Mouse (Mus musculus) brown adipose tissue, adult 24 weeks (tissue): ENCODE data around the gene Utp15. TPM values are rescaled to one million over a fixed set of nuclear protein-coding genes. Genes with fewer than 3 reads are reported as not detected.

ENCODE experiments used
- H3K27ac ChIP-seq: fragments of 200-500 bp; replicated peaks from 2 replicates; pipeline ENCODE4 v1.5.1; 2012; ENCODE audit warnings: low read depth, mild to moderate bottlenecking, low read length
- H3K4me1 ChIP-seq: fragments of 200-500 bp; 2 replicates; pipeline ENCODE4 v1.6.1; 2012; ENCODE audit warnings: low read length, mixed read lengths; ENCODE audit not compliant: control insufficient read depth, insufficient read depth, insufficient read length
- H3K4me3 ChIP-seq: fragments of 200-500 bp; 2 replicates; pipeline ENCODE4 v1.5.1; 2012; ENCODE audit warnings: low read depth, mild to moderate bottlenecking, low read length, moderate library complexity; ENCODE audit not compliant: insufficient read depth
- polyA plus RNA-seq: library from polyadenylated mRNA; stranded (reverse); fragments of >200 nt; gene quantifications from 2 replicates; pipeline ENCODE4 v1.2.4, GENCODE M21; 2012; ENCODE audit not compliant: missing spikeins, insufficient read depth, insufficient read length

Utp15 gene
- polyA plus RNA-seq, 1 experiment = 3.4 TPM

DNA sequence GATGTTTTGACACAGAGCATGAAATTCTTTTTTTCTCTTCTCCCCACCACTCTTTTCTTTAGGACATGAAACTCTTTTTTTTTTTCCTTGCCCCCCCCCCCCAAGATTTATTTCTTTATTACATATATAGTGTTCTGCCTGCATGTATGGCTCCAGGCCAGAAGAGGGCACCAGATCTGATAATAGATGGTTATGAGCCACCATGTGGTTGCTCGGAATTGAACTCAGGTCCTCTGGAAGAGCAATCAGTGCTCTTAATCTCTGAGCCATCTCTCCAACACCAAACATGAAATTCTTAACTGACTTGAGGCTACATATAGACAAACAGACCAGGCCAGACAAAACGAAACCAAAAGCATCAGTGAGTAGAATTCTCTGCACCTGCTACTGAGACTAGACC lies 14.7 kb upstream of the Utp15 start:
- Histone ChIP-seq H3K4me1 (no peaks in the 10 kb centered on the region), H3K4me3 (no peak overlapping the region), H3K27ac (no peak overlapping the region)

DNA sequence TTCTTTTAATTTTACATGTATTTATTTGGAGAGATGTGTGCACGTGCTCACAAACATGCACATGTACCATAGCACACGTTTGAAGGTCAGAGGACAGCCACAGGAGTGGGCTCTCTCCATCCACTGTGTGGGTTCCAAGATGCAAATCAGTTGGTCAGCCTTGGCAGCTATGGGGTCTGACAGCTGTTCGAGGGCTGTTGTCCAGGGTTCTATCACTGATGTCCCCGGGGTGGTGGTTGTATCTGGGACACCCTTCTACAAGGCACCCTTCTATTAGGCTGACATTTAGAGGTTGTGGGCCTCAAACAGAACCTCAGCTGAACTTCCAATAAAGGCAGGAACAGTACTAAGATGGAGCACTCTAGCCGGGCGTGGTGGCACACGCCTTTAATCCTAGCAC lies 13.4 kb upstream of the Utp15 start:
- no peak overlapping the region for H3K27ac ChIP-seq
- H3K4me3 ChIP-seq = no peak overlapping the region

DNA sequence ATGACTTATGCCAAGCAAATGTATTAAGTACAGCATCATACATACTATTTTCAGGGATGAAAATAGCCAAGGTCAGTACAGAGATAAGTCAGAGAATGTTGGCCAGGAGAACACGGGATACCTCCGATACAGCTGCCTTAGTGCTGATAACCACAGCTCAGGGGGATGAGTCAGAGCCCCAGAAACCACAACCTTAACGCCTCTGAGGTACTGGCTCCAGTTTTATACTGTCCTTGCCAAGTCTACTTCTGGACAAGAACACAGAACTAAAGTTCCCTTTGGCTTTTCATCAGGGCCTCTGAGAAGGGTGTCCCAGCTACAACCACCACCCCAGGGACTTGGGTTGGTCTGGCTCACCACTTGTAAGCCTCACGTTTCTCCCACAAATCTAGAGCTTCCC lies 12.8 kb upstream of the Utp15 start:
- no peak overlapping the region for H3K27ac ChIP-seq
- no peaks in the 10 kb centered on the region for H3K4me1 ChIP-seq

More for the DNA sequence above, 13.4 kb upstream of the Utp15 start:
- H3K4me1 ChIP-seq = no peaks in the 10 kb centered on the region

DNA sequence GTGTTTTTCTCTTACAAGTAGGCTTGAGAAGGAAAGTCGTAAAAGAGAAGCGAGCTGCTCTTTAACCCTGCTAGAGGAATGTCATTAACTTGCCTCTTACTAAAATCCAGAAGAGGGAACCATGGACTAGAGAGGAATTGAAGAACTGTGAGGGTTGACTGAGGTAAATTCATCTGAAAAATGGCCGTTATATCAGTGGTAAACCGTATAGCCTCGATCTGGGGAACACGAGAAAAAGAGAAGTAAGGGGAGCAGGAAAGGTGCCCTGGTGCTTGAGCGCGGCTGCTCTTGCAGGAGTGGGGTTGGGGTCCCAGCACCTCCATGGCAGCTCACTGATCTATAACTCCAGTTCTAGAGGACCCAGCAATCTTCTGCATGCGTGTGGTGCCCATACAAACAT lies 11.2 kb upstream of the Utp15 start:
- H3K4me3 ChIP-seq = no peak overlapping the region
- no peaks in the 10 kb centered on the region for H3K4me1 ChIP-seq
- no peak overlapping the region for H3K27ac ChIP-seq

More for the DNA sequence above, 12.8 kb upstream of the Utp15 start:
- H3K4me3 ChIP-seq = no peak overlapping the region

DNA sequence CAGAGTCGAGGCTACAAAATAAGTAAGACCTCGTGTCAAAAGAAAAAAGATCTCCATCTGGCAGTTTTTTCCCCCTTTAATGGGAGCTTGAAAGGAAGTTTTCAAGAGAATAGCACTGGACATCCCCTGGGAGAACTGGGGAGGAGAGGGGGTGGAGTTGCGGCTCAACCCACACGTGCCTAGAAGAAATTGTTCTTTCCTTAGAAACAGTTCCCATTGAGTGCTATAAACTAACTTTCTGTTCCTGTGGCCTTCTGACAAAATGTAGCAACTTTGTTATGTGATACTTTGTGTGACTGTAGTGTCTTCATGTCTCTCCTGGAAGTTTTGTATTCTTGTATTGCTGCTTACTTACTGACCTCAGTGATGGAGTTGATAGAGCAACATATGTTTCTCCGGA lies 1.3 kb upstream of the Utp15 start:
- H3K4me1 ChIP-seq = peaks cover 3% of the 10 kb centered on the region; the same call in 1 of the 2 replicates
- H3K27ac ChIP-seq = no peak overlapping the region; the same call in 1 of the 2 replicates
- peak overlapping the region; percentile 90 for H3K4me3 ChIP-seq

DNA sequence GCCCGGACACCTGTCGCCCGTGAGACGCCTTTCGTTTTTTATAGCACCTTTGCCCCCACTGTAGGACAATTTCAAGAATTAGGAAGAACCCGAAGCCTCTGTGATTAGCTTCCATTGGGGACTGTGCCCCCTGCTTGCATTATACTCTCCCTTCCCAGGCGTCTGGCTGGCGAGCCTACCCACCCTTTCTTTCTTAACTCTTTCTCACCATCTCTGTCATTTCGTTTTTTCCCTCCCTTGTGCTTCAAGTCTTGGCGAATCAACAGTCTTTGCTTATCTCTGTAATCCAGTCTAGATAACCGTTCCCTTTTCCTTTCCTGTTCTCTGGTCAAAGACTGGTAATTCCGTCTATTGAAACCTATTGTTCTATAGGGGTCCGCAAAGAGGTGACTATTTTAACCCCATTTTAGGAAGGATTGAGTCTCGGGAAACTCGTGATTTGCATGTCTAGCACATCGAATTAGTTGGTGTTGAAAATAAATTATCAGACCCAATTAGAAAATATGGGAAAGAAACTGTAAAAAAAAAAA lies 682 bp upstream of the Utp15 start:
- Histone ChIP-seq H3K27ac (peak overlapping the region; percentile 46), H3K4me1 (peaks cover 3% of the 10 kb centered on the region; the same call in 1 of the 2 replicates), H3K4me3 (peak overlapping the region; percentile 90)

DNA sequence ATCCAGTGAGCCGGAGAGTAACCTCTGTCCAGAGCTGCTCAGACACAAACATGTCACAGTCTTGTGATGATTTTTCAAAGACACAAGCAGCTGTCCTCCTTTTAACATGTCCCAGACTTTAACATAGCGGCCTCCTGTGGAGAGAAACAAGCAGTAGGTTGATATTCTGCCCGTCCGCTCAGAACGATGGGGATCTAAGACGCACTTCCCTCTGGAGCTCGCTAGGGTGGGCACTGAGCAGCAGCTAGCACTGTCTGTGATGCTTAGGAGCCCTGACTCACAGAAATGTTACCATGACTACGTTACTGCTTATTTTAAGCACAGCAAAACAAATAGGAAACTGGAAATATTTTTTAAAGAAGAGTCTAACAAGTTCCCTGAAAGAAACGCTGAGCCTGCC lies 7.9 kb downstream of the Utp15 start:
- no peak overlapping the region for H3K4me3 ChIP-seq
- no peak overlapping the region for H3K27ac ChIP-seq
- H3K4me1 ChIP-seq = no peaks in the 10 kb centered on the region

DNA sequence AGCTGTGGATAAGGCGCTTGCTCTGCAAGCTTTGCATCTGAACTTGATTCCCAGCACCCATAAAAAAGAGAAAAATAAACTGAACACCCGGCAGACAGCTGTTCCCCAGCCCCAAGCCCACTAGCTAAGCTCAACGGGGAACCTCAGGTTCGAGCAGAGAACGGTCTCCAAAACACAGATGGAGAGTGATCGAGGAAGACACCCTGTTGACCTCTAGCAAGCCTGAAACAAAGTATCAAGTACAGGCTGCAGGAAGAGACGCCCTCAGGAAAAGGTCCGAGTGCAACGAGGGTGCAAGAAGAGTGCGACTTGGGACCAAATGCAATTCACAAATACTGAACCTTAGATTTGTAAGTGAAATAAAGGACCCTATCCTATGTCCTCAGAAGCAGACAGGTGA lies 13.2 kb downstream of the Utp15 start:
- Histone ChIP-seq H3K27ac (no peak overlapping the region), H3K4me3 (no peak overlapping the region)

DNA sequence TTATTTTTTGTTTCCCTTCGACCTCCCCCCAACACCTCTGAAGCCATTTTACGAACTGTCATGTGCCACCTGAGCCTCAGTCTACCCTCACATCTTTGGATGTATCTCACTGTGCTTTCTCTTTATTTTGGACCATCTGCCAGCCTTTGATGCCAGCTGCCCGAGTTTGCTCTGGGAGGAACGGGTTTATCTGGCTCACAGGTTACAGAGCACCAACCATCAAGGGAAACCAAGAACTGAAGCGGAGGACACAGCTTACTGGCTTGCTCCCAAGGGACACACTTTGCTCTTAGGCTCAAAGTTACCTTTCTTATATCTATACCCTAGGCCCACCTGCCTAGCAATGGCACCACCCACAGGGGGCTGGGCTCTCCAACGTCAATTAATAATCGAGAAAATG lies 17.5 kb downstream of the Utp15 start:
- Histone ChIP-seq H3K4me1 (no peaks in the 10 kb centered on the region), H3K4me3 (no peak overlapping the region), H3K27ac (no peak overlapping the region)

More for the DNA sequence above, 13.2 kb downstream of the Utp15 start:
- H3K4me1 ChIP-seq = no peaks in the 10 kb centered on the region

DNA sequence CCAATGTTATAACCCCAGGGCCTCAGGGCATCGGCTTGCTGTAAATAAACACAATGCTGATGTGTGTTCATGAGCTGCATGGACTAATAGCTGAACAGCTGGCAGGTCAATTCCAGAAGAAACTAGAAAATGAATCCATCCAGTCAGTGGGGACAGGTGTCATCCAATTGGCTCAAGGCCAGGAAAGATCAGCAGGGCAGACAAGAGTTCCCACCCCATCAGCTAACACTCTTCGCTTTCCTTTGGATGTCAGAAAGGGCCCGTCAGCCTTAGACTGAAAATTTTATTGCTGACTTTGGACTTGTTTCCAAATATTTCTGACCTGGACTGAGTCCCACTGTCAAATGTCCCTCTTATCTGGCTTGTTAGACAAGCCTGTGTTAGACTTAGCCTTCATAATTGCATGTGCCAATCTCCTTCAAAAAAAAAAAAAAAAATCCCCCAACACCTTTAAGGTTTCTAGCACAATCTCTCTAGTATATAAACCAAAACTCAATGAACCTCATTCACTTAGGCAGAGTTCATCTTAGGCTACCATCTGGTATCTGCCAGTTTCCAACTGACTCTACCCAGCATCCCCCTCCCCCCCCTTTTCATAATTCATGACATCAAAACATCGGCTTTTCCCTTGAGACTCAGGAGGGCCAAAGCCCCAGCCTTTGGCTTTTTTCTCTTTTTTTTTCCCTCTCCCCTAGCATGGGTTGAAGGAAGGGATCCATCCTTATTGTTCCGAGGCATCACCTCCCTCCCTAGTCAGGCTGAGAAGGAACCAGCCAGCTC lies 18.1 kb downstream of the Utp15 start:
- no peak overlapping the region for H3K27ac ChIP-seq
- H3K4me1 ChIP-seq = no peaks in the 10 kb centered on the region
- no peak overlapping the region for H3K4me3 ChIP-seq

DNA sequence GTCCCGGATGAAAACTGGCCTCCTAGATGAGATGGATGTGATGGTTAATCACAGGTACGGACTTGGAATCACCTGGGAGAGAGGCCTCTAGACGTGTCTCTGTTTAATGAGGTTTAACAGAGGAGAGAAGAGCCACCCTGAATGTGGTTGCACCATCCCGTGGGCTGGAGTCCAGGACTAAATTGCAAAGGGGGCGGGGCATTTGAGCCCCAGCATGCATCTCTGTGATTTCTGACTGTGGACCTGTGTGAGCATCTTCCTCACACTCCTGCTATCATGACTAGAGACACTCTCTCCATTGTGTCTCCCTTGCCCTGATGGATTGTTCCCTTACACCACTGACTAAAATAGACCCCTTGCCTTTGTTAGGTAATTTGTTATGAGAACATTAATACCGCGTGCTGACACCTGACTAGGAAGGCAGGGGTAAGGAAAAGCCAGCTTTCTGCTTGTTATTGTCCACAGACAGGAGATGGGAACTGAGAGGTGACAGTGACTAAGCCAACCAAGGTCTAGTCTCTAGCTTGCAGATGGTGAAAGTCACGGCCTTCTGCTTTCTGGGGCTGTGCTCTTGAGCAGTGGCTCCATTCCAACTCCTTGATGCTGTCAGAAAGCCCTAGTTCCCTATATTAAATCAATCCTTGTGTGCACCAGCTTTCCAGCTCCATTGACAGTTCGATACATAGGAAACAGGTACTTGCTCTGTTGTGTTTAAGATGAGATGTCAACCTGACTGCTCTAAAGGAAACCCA lies 21.1 kb downstream of the Utp15 start:
- no peak overlapping the region for H3K4me3 ChIP-seq
- H3K27ac ChIP-seq = no peak overlapping the region
- H3K4me1 ChIP-seq = no peaks in the 10 kb centered on the region

DNA sequence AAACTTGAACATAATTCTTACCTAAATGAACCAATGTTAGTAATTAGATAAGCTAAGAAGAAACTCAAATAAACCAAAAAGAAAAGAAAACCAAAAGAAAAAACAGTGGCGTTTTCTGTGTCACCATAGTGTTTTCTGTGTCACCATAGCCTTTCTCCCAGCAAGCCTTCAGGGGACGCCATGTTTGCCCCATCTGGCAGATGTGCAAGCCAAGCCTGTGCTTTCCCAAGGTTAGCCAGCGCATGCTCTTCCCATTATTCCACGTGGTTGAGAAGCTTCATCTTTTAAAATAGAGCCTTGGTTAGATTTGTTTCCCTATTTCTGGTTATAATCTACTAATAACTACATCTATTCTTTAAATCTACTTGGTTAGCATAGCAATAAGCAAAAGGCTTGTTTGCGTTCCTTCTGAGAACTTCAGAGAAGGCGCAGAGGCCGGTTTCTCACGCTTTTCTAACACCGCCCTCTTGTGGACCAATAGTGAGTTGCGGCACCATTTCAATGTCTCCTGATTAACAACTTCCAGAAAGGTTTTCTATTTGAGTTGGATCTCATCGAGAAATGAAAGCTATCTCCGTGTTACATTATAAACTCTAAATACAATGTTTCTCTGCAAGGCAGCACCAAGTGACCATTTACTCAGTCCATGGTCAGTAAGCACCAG lies 22.7 kb downstream of the Utp15 start:
- Histone ChIP-seq H3K27ac (no peak overlapping the region), H3K4me1 (no peaks in the 10 kb centered on the region), H3K4me3 (no peak overlapping the region)

DNA sequence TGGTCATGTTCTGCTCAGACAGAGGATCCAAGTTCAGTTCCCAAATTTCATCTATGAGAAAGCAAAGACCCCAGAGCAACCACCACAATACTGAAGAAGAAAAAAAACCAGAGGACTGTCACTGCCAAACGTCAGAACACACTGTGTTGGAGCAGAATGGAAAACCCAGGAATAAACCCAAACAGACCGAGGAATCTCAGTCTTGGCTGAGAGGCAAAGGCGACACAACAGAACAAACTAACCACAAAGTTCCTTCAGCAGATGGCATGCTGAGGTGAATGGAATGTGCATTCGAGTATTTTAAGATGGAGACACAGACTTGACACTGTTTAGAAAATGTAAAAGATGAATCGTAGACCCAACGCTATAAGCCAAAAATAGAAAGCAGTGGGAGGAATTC lies 27.4 kb downstream of the Utp15 start:
- H3K4me1 ChIP-seq = no peaks in the 10 kb centered on the region
- no peak overlapping the region for H3K27ac ChIP-seq
- no peak overlapping the region for H3K4me3 ChIP-seq

DNA sequence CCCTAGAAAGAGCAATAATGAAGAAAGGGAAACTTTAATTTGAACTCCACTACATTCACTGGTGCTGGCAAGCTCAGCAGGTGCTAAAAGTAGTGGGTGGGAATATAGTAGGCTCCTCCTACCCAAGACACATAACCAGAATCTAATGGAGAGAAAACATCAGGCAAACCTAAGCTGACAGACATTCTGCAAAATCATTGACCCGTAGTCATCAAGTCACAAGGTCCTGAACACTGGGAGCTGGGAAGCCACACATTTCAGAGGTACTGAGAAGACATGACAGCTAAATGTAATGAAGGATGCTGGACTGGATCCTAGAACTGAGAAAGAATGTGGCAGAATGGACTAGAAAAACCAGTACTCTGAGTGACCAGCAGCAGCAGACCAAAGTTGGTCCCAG lies 32.3 kb downstream of the Utp15 start:
- Histone ChIP-seq H3K27ac (no peak overlapping the region), H3K4me1 (no peaks in the 10 kb centered on the region), H3K4me3 (no peak overlapping the region)

DNA sequence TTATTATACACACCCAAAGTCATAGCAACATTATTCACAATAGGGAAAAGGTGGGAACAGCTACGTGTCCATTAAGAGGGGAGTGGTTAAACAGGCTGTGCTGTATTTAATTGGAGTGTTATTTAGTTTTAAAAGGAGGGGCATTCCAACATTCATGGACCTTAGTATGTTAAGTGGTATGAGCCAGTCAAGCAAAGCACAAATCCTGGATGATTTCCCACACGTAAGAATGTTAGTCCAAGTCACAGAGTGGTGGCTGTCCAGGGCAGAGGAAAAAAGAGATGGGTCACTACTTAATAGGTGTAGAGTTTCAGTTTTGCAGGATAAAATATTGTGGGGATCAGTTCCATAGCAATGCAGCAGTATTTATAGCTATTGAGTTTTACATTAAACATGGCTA lies 36.6 kb downstream of the Utp15 start:
- no peak overlapping the region for H3K27ac ChIP-seq
- H3K4me1 ChIP-seq = no peaks in the 10 kb centered on the region
- H3K4me3 ChIP-seq = no peak overlapping the region
